Mouse (Mus musculus): ENCODE data around the gene Foxd1. TPM values are rescaled to one million over a fixed set of nuclear protein-coding genes. Genes with fewer than 3 reads are reported as not detected.

Gene Foxd1
- polyA plus RNA-seq, 1 experiment from 2014 or later: 0.20 TPM

DNA sequence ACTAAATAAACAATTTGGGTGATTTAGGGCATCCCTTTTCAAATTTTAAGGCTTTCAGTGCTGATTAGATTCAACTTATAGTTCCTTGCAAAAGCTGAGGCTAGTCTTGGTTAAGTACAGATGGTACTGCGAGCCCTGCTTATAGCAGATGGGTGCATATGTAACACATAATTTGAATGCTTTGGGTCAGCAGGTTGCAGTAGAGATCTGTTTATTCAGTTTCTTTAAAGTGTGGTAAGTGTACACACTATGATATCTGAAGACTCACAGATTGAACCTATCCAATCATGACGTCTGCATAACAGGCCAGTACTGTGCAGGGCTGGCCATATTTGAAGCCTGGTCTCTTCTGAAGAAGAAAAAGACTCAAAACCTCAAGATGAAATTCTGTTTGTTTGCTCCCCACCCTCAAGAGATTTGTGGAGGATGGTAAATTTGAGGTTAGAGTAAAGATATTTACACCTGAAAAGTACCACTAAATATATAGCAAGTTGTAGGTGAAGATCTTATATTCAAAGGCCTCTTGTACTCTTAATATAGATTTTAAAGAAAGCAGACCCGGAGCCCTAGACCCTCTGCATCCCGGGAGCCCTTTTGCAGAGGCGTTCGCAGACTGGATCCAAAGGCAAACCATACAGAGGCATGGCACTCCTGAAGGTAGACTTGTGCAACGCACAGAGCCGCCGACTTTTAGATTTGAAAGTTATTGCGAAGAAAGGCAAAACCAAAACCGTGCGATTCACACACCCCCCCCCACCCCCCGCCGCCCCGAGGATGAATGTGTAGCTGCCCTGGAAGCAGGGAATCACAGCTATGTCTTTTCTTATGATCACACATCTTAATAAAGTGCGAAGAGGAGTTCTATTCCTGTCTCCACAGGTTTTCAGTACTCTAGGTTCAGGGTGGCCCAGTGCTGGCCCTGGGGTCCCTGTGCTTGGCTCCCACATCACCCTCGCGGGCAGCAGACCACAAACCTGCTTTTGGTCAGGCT, 3.7 kb downstream of the Foxd1 start:
- 3% methylated on average over 18 of the region's 18 CpGs for WGBS (ENCODE audit: insufficient replicate concordance)
- no peaks in the 10 kb centered on the region for H3K36me3 ChIP-seq (ENCODE audit: control insufficient read depth, insufficient read depth, low read length)

DNA sequence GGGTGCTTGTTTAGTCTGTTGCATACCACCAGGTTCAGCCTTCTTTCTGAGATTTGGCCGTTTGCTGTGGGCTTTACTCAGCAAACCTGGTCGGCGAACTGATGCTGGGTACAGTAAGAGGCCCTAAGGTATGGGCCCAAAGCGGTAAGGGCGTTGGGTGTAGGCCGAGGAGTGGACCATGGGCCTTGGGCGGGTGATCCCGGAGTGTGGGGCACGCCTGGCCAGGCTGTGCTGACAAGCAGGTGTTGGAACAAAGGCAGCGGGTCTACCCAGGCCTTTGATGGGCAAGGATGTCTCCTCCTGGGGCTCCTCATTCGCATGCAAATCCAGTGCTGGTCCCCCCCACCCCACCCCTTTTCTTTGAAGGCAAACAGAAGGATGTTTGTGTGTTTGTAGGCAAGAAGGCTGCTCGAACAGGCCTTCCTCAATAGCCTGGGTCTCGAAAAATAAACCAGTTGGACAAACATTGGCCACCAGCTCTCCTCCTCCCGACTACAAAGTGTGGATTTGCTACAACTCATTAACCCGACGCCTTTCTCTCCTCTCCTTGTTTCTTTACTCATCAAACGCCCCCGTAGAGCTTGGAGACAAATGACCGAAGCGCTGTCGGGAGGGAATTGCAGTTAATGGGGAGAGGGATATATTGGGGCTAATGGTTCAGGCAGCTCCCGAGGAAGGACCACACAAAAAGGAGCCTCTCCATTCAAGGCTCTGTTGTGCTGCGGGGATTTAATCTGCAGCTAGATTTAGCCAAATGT, 4.6 kb downstream of the Foxd1 start:
- no peak overlapping the region for H3K4me2 ChIP-seq
- WGBS (ENCODE audit: insufficient replicate concordance): 1% methylated on average over 23 of the region's 23 CpGs
- no peak overlapping the region for H3K9ac ChIP-seq (ENCODE audit: low read depth, low read length)
- no peaks in the 10 kb centered on the region for H3K9me3 ChIP-seq (replicated peaks; ENCODE audit: control insufficient read depth, low read length)
- H3K4me1 ChIP-seq (ENCODE audit: control insufficient read depth, insufficient read depth, low read length): peaks cover 7% of the 10 kb centered on the region; the same call in 1 of the 2 replicates
- ATAC-seq (replicated peaks; ENCODE audit: insufficient number of reproducible peaks, low FRiP score, low TSS enrichment): no peak
- H3K27me3 ChIP-seq (ENCODE audit: control insufficient read depth, insufficient read depth, low read length): peaks cover 85% of the 10 kb centered on the region
- no peak overlapping the region for H3K4me3 ChIP-seq (ENCODE audit: low read depth, low read length)
- no peak overlapping the region for H3K27ac ChIP-seq (ENCODE audit: low read depth, low read length)
- no peaks in the 10 kb centered on the region for H3K36me3 ChIP-seq (ENCODE audit: control insufficient read depth, insufficient read depth, low read length)

More for the DNA sequence above, 3.7 kb downstream of the Foxd1 start:
- H3K4me2 ChIP-seq: no peak overlapping the region
- H3K9me3 ChIP-seq (replicated peaks; ENCODE audit: control insufficient read depth, low read length): no peaks in the 10 kb centered on the region
- ATAC-seq (replicated peaks; ENCODE audit: insufficient number of reproducible peaks, low FRiP score, low TSS enrichment): no peak
- no peak overlapping the region for H3K27ac ChIP-seq (ENCODE audit: low read depth, low read length)
- H3K9ac ChIP-seq (ENCODE audit: low read depth, low read length): no peak overlapping the region
- H3K4me3 ChIP-seq (ENCODE audit: low read depth, low read length): no peak overlapping the region
- peaks cover 81% of the 10 kb centered on the region for H3K27me3 ChIP-seq (ENCODE audit: control insufficient read depth, insufficient read depth, low read length)
- H3K4me1 ChIP-seq (ENCODE audit: control insufficient read depth, insufficient read depth, low read length): peaks cover 7% of the 10 kb centered on the region; the same call in 1 of the 2 replicates

DNA sequence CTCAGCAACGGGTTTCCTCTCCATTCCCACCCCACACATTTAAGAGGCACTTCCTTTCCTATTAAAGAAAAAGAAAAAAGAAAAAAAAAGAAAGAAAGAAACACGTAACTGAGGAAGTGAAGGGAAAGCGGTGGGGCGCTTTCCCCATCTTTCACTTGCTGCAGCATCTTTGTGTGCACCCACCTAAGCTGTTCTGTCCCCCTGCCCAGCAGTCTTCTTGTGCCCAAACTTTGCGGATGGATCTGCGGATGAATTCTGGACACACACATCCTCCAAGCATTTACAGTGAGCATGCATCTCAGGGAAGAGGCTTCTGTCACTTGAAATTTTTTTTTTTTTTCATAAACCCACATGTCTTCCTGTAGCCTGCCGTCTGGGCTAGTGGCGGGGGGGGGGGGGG, 5.3 kb downstream of the Foxd1 start:
- no peak overlapping the region for H3K4me3 ChIP-seq (ENCODE audit: low read depth, low read length)
- no peaks in the 10 kb centered on the region for H3K9me3 ChIP-seq (replicated peaks; ENCODE audit: control insufficient read depth, low read length)
- H3K27ac ChIP-seq (ENCODE audit: low read depth, low read length): no peak overlapping the region
- peaks cover 83% of the 10 kb centered on the region for H3K27me3 ChIP-seq (ENCODE audit: control insufficient read depth, insufficient read depth, low read length)
- H3K4me1 ChIP-seq (ENCODE audit: control insufficient read depth, insufficient read depth, low read length): peaks cover 5% of the 10 kb centered on the region; the same call in 1 of the 2 replicates
- H3K4me2 ChIP-seq: no peak overlapping the region
- 3% methylated on average over 6 of the region's 8 CpGs for WGBS (ENCODE audit: insufficient replicate concordance)
- H3K9ac ChIP-seq (ENCODE audit: low read depth, low read length): no peak overlapping the region
- ATAC-seq (replicated peaks; ENCODE audit: insufficient number of reproducible peaks, low FRiP score, low TSS enrichment): no peak
- H3K36me3 ChIP-seq (ENCODE audit: control insufficient read depth, insufficient read depth, low read length): no peaks in the 10 kb centered on the region

DNA sequence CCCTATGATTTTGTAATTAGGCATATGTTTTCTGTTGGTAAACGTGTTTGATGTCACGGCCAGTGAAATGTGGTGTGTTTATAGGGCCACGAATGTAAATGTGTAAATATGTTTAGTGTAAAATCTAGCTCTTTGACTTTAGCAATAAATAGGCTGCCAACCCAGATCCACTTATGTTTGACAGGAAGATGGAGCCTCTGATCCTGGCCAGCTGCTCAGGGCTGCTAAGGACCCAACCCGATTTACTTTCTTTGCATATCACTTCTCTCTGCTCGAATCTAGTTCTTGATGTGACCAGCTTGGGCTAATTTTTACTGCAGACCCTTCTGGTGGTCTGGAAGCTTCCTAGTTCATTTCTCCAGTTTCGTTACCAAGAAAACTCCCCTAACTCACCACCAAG, 6.3 kb downstream of the Foxd1 start:
- no peak for ATAC-seq (replicated peaks; ENCODE audit: insufficient number of reproducible peaks, low FRiP score, low TSS enrichment)
- no peaks in the 10 kb centered on the region for H3K4me1 ChIP-seq (ENCODE audit: control insufficient read depth, insufficient read depth, low read length)
- no peak overlapping the region for H3K9ac ChIP-seq (ENCODE audit: low read depth, low read length)
- H3K27ac ChIP-seq (ENCODE audit: low read depth, low read length): no peak overlapping the region
- H3K27me3 ChIP-seq (ENCODE audit: control insufficient read depth, insufficient read depth, low read length): peaks cover 81% of the 10 kb centered on the region
- 4% methylated on average over 6 of the region's 6 CpGs for WGBS (ENCODE audit: insufficient replicate concordance)
- H3K4me3 ChIP-seq (ENCODE audit: low read depth, low read length): no peak overlapping the region
- H3K4me2 ChIP-seq: no peak overlapping the region
- H3K9me3 ChIP-seq (replicated peaks; ENCODE audit: control insufficient read depth, low read length): no peaks in the 10 kb centered on the region
- H3K36me3 ChIP-seq (ENCODE audit: control insufficient read depth, insufficient read depth, low read length): no peaks in the 10 kb centered on the region

DNA sequence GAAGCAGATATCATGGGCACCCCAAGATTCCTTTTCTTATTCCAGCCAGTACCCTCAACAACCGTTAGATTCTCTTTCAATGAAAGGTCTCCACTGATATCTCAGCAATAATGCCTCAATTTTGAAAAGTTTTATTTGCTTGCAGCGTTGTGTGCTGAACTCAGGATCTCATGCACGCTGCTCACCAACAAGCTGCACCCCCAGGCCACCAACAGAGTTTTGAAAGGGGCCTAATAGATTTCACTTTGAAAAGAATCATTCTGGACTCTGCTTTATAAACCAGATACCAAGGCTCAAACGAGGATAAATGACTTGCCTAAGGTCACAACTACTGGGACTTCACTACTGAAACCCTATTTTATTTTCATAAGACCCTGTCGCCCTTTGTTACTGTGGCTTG, 7.1 kb downstream of the Foxd1 start:
- ATAC-seq (replicated peaks; ENCODE audit: insufficient number of reproducible peaks, low FRiP score, low TSS enrichment): no peak
- WGBS (ENCODE audit: insufficient replicate concordance): 7% methylated on average over 5 of the region's 5 CpGs
- peaks cover 81% of the 10 kb centered on the region for H3K27me3 ChIP-seq (ENCODE audit: control insufficient read depth, insufficient read depth, low read length)

DNA sequence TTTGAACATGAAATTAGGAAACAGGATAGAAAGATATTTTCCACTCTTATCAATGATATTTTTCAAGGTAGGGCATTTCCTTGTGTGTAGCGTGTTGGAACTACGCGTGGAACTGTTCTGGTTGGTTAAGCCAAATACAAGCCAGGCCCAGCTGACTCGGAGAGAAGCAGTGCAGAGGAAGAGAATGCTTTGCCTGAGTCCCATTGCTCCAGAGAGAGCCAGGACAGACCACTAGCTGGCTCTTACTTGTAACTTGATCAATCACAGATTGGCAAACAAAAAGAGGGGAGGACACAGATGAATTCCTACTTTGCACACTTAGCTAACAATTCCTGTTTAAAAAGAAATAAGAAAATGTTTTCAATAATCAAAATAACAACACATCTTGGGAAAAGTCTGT, 9.0 kb downstream of the Foxd1 start:
- 4% methylated on average over 4 of the region's 4 CpGs for WGBS (ENCODE audit: insufficient replicate concordance)
- no peaks in the 10 kb centered on the region for H3K36me3 ChIP-seq (ENCODE audit: control insufficient read depth, insufficient read depth, low read length)

More for the DNA sequence above, 7.1 kb downstream of the Foxd1 start:
- Histone ChIP-seq H3K9me3 (replicated peaks; ENCODE audit: control insufficient read depth, low read length) (no peaks in the 10 kb centered on the region), H3K4me2 (no peak overlapping the region), H3K4me3 (ENCODE audit: low read depth, low read length) (no peak overlapping the region), H3K4me1 (ENCODE audit: control insufficient read depth, insufficient read depth, low read length) (no peaks in the 10 kb centered on the region), H3K27ac (ENCODE audit: low read depth, low read length) (no peak overlapping the region), H3K36me3 (ENCODE audit: control insufficient read depth, insufficient read depth, low read length) (no peaks in the 10 kb centered on the region), H3K9ac (ENCODE audit: low read depth, low read length) (no peak overlapping the region)

DNA sequence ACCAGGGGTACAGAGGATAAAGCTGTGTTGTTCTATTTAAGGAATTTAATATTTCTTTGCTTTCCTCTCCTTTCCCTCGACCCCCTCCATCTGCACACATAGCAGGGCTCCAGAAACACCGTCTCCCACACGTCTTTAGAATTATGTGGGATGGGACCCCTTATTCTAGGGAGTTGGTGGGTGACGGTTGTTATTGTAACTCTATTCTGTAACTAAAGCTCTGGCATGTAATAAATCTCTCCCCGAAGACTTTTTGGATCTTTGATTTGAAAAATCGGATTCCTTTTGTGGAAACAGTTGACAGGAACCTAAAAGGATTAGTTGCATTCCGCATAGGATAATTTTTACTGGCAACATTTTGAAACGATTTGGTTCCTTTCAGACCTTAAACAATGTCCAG, 11.0 kb downstream of the Foxd1 start:
- H3K27me3 ChIP-seq (ENCODE audit: control insufficient read depth, insufficient read depth, low read length): peaks cover 88% of the 10 kb centered on the region
- H3K9ac ChIP-seq (ENCODE audit: low read depth, low read length): no peak overlapping the region
- no peaks in the 10 kb centered on the region; the same call in 1 of the 2 replicates for H3K9me3 ChIP-seq (replicated peaks; ENCODE audit: control insufficient read depth, low read length)
- no peaks in the 10 kb centered on the region for H3K36me3 ChIP-seq (ENCODE audit: control insufficient read depth, insufficient read depth, low read length)
- H3K4me1 ChIP-seq (ENCODE audit: control insufficient read depth, insufficient read depth, low read length): no peaks in the 10 kb centered on the region
- H3K27ac ChIP-seq (ENCODE audit: low read depth, low read length): no peak overlapping the region
- no peak overlapping the region for H3K4me2 ChIP-seq
- no peak overlapping the region for H3K4me3 ChIP-seq (ENCODE audit: low read depth, low read length)
- 3% methylated on average over 8 of the region's 8 CpGs for WGBS (ENCODE audit: insufficient replicate concordance)
- no peak for ATAC-seq (replicated peaks; ENCODE audit: insufficient number of reproducible peaks, low FRiP score, low TSS enrichment)

More for the DNA sequence above, 9.0 kb downstream of the Foxd1 start:
- peaks cover 88% of the 10 kb centered on the region for H3K27me3 ChIP-seq (ENCODE audit: control insufficient read depth, insufficient read depth, low read length)
- no peak overlapping the region for H3K4me2 ChIP-seq
- H3K9me3 ChIP-seq (replicated peaks; ENCODE audit: control insufficient read depth, low read length): no peaks in the 10 kb centered on the region
- no peaks in the 10 kb centered on the region for H3K4me1 ChIP-seq (ENCODE audit: control insufficient read depth, insufficient read depth, low read length)
- no peak overlapping the region for H3K27ac ChIP-seq (ENCODE audit: low read depth, low read length)
- no peak for ATAC-seq (replicated peaks; ENCODE audit: insufficient number of reproducible peaks, low FRiP score, low TSS enrichment)
- no peak overlapping the region for H3K9ac ChIP-seq (ENCODE audit: low read depth, low read length)
- H3K4me3 ChIP-seq (ENCODE audit: low read depth, low read length): no peak overlapping the region

DNA sequence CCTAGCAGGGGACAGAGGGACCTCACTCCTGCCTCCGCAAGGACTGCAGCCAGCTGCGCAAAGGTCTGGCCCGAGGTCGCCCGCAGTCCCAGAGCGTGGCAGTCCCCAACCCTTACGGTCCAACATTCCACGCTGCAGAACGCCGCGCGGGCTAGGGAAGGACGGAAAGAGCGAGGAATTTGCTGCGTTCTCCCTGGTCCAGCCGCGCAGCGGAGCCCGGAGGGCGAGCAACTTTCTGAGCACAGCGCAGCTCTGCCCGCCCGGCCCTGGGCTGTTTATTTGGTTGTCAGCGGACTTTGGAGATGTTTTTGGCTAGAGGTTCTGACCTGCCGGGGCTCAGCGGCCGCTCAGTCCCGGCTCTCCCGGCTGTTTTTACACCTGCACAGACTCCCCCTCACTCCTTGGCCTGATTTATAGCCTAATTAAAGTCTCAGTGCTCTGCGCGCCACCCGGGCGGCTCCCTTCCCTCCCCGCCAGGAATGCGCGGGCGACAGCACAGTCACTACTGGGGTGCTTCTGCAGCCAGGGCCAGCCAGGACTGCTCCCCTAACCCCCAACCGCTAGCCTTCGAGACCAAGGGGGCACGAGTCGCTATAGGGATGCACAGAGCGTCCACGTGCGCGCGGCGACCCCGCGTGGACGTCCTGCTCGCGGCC, 11.9 kb downstream of the Foxd1 start:
- Histone ChIP-seq H3K4me2 (peak overlapping the region; percentile 53), H3K9me3 (replicated peaks; ENCODE audit: control insufficient read depth, low read length) (no peaks in the 10 kb centered on the region; the same call in 1 of the 2 replicates), H3K27me3 (ENCODE audit: control insufficient read depth, insufficient read depth, low read length) (peaks cover 84% of the 10 kb centered on the region), H3K27ac (ENCODE audit: low read depth, low read length) (no peak overlapping the region), H3K9ac (ENCODE audit: low read depth, low read length) (no peak overlapping the region), H3K4me1 (ENCODE audit: control insufficient read depth, insufficient read depth, low read length) (no peaks in the 10 kb centered on the region), H3K4me3 (ENCODE audit: low read depth, low read length) (peak overlapping the region; percentile 36), H3K36me3 (ENCODE audit: control insufficient read depth, insufficient read depth, low read length) (no peaks in the 10 kb centered on the region)
- peak; percentile 49; the same call in 1 of the 2 replicates for ATAC-seq (replicated peaks; ENCODE audit: insufficient number of reproducible peaks, low FRiP score, low TSS enrichment)
- under 1% methylated on average over 52 of the region's 52 CpGs for WGBS (ENCODE audit: insufficient replicate concordance)

All from heart, embryonic 11.5 days (tissue).